Mouse (Mus musculus): ENCODE measurements around the gene Mindy4.

Gene Mindy4

GRCm38 (mm10) chr6:55258428-55259325, 55.5 kb downstream of the Mindy4 start:
- DNase-seq = no peak

DNA sequence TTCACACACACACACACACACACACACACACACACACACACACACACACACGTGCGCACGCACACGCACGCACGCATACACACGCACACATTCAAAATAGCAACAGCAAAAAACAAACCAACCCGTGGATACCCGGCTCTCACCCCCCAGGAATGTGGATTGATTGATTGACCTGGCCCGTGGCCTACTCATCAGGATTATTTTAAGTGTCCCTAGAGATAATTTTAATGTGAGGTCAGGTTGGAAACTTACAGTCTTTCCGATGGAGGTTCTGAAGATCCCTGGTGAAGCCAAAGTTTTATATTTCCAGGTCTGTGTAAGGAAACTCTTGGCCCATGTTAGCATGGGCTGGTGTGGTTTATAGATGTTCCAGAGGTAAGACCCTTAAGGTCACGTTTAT, 59.0 kb downstream of the Mindy4 start:
- no peak for DNase-seq

GRCm38 (mm10) chr6:55263490-55264046, 60.4 kb downstream of the Mindy4 start:
- peak in 1 of 2 experiments; percentile 50 for DNase-seq

GRCm38 (mm10) chr6:55264741-55265366, 61.7 kb downstream of the Mindy4 start:
- DNase-seq = no peak

- DNase-seq = peak; percentile 86 to 89
These were observed 69.8 kb downstream of the Mindy4 start for GRCm38 (mm10) chr6:55272952-55273351.

- DNase-seq = peak; percentile 70 to 80
These were observed 70.3 kb downstream of the Mindy4 start for GRCm38 (mm10) chr6:55273463-55273862.

- no peak for DNase-seq
These were observed 71.8 kb downstream of the Mindy4 start for GRCm38 (mm10) chr6:55275000-55275399.

DNA sequence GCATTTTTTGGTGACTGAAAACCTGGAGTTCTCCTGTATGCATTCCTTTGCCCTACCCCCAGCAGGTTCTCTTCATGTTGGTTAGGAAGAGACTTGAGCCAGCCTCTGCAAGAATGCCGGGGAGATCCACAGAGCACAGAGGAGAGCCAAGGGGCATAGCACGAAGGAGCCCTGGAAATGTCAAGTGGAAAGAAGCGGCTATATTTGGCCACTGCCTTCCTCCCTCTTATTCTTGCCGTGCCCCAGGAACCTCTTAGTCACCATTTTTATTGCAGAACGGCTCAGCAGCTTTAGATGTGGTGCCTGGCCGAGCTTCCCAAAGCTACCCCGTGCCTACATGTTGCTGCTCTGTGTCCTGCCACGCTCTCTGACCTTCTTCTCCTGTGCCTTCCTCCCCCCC, 72.6 kb downstream of the Mindy4 start:
- DNase-seq = no peak

DNA sequence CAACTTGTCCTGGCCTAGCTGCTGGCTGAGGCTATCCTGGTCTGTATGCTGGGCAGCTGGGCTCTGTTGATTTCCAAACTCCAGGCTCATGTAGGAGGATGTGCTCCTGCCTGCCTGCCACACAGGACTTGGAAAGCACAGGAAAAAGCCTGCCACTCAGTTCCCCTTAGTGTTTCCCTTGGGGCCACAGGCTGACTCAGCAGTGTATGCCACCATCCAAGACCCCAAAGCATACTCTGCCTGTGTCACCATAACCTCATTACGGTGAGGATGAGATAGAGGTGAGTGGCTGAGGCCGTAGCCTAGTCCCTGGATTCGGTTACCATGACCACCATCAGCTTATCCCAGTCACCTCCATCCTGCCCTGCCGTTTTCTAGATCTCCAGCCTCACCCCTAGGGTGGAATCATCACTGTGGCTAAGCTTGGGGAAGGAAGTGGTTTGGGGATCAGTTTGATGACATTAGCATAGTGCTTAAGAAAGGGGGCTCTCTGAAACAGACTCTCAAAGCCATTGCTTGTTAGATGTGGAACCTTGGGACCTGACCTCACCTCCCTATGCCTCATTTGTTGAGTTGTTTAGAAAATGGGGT, 73.6 kb downstream of the Mindy4 start:
- DNase-seq = no peak

- no peak for DNase-seq
These were observed 74.9 kb downstream of the Mindy4 start for GRCm38 (mm10) chr6:55278086-55278485.

DNA sequence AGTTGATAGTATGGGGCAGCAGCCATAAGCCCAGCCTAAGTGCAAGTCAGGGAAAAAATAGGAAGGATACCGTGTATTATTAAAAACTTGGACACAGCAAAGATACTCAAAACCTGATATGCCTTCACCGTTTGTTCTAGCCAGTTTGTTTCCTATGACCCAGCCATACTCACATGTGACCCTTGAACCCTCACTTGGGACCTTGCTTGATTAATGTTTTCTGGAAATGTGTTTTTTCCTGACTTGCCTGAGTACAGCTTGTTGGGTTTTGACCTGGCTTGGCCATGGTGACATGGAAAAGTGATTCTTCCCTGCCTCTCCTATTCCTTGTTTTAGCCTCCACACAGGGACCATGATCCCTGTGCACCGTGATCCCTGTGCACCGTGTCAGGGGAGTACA, 75.3 kb downstream of the Mindy4 start:
- DNase-seq = no peak

DNA sequence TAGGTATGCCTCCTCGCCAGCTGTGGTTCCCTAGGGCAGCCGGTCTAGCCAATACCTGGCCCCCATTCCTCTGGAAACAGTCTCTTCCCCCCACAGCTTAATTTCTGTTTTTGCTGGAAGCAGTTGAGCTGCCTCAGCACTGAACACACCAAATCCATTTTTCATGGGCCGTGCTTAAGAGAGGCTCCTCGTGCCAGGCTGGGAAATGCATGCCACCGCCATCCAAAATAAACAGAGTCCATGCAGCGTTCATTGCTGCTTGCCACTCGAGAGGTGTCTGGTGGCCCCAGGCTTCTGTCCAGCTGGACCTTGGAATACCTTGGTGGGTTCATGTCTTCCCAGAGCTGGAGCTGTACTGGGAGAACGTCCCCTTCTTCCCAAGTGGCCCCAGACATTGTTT, 77.8 kb downstream of the Mindy4 start:
- DNase-seq = no peak

DNA sequence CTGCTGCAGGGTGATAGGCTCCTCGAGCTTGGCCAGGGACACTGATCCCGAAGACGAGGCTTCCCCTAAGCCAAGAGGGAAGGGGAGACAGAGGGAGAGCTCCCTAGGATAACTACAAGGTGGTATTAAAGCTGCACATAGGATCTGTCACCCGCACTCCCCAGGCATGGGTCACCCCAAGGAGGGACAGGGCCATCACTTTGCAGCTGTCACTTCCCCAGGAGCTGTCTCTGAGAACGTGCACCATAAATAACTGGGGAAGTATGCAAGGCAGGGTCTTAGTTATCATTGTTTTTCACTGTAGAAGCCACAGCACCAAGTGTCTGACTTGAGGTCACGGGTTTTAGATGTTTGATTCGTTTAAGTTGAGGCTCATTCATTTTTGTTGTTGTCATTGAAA, 78.5 kb downstream of the Mindy4 start:
- no peak for DNase-seq

DNA sequence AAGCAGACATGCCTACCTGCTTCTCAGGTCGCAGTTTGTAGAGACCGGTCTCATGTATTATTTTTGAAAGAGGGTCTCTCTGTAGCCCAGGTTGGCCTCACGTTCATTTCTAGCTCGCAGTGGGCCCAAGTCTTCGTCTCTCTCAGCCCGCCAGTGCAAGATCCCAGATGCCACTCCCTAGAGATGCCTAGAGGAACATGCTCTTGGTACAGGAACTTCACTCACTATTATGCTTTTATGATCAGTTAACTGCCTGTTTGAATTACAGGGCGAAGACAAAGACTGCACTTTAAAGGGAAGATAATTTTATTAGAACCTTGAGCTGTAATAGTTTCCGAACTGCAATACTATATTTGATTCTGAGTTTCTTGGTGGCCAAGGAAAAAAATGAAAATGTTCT, 79.2 kb downstream of the Mindy4 start:
- no peak for DNase-seq

DNA sequence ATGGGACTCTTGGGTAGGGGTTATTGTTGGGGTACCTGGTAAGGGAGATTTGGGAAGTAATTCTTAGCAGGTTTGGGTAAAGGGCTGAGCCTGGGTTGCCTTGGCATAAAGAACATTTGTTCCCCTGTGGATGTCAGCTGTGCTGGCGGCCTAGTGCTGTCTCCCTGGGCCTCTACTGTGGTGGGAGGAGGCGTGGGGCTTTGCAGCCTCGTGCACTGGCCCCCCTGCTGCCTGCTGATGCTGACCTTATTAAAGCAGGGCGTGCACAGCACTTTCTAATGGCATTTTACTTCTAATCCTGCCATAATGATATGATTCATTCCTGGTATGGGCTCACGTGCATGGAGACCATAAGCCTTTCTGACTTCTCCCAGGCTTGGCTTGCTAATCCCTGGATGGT, 82.0 kb downstream of the Mindy4 start:
- no peak for DNase-seq

DNA sequence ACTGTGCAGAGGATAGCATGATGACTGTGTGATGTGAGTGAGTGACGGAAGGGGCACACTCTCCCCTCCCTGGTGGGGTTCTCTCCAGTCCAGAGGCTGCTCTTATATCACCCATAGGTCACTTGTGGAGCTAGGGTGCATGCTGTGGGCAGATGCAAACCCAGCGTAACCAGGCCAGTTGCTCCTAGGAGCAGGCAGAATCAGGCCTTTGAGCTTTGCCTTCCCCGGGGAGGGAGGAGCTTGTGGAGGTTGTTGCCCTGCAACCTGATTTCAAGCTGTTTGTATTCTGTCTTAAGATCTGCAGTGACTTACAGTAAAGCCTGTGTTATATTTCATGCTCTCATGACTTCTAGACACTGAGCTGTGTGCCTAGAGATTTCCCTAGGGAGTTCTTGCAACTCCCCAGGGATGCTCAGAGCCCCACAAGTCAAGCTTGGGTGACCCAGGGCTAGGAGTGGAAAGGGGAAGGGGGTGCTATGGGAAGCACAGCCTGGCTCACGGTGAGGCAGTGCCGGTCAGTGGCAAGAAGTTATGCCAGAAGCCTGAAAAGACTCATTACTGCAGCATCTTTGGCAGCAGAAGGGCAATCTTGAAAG, 84.9 kb downstream of the Mindy4 start:
- DNase-seq = no peak

DNA sequence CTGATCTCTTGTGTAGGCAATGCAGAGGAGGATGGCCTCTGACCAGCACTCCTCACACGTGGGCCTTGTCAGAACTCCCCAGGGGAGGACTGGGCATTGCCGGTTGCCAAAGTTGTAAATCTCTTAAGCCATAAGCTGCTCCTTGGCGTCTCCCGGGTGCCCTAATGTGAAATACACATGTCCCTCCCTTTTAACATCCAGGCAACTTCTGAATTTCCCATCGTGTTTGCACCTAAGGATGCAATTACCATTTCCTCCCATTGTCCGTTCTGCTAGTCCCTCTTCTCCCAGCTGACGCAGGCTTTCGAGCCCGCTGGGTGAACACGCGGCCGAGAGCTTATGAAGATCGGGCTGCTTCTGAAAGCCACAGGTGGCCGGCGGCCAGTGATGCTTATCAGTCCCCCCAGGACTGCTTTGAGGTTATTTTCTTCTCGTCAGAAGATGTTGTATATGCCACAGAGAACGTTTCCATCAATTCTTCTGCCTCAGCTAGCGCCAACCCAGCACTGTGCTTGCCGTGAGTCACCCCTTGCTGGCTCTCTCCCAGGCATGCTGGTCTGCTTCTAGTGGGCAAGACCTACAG, 91.5 kb downstream of the Mindy4 start:
- DNase-seq = peak; percentile 44 to 46

GRCm38 (mm10) chr6:55295325-55295724, 92.1 kb downstream of the Mindy4 start:
- peak; percentile 39 to 57 for DNase-seq

GRCm38 (mm10) chr6:55299482-55299881, 96.3 kb downstream of the Mindy4 start:
- no peak for DNase-seq

- DNase-seq = no peak
These were observed 96.7 kb downstream of the Mindy4 start for GRCm38 (mm10) chr6:55299917-55300316.

DNA sequence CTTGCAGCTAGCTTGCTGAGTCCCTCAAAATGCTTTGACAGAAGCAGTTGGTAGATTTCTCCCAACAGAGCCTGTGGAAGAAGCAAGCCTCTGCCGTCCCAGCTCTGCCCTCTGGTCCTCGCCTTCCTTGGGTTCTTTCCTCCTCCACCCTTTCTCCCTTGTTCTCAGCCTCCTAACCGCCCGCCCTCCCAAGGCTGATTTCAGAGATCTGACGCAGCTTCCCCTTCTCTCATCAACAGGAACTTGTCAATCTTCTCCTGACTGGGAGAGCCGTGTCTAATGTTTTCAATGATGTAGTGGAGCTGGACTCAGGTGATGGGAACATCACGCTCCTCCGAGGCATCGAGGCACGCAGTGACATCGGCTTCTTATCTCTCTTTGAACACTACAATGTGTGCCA, 97.5 kb downstream of the Mindy4 start:
- DNase-seq = no peak

DNA sequence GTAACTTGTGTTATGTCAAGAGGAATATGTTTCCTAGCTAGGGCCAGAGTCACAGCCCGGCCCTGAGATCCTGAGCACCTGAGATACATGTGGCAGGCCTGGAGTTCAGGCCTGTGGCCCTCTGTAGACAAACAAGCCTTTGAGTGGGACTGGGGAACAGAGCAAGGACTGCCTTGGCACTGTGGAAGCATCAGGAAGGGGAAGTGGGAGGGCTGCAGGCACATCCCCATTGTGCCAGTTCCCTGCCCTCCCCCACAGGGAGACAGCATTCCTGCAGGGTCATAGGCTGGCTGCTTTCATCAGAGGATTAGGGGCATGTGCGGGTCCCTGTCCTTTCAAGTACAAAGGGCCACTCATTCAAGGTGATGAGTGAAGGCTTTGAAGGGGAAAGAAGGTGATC, 107.0 kb downstream of the Mindy4 start:
- no peak for DNase-seq

DNA sequence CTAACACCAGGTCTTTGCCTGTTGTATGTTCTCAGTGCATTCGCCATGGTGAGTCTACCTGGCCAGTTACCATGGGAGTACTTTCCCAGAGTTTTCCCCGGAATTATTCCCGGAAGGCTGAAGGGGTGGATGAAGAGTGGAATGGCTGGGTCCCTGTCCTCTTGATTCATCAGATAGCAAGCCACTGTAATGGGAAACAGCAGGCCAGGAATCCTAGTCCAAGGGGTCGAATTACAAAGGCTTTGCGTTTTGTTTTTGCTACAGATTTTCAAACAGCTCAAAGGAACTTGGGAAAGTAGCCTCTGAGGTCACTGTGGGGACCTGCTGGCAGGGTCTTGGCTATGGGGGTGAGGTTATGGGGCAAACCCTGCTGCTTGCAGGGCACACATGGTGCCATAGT, 108.8 kb downstream of the Mindy4 start:
- no peak for DNase-seq
